Comparison of ENCODE assay signal across 12 mouse cellular contexts in genomic region chr7:73425451-73425850, GRCm38 (mm10). TPM values are rescaled to one million over a fixed set of nuclear protein-coding genes. Genes with fewer than 3 reads are reported as not detected.
A peak's percentile ranks its signal among the peaks of the same experiment; 100 is the strongest.
DNase-seq lines count a peak whose midpoint lies in the region; ATAC-seq lines count a peak whose summit lies in the region.
"Had no signal": no experiment of that assay in that cellular context is flagged by ENCODE, and none has a peak within 500 bp of the region (broad histone marks: within the 10 kb centered on the region; RNA-seq: fewer than 3 reads in every experiment).

No protein-coding gene starts in this region.

- peaks cover 44% of the 10 kb centered on the region for H3K36me3 ChIP-seq in forebrain, embryonic 13.5 days (ENCODE audit: poor library complexity, severe bottlenecking)
- peaks cover 21% of the 10 kb centered on the region for H3K36me3 ChIP-seq in forebrain, embryonic 16.5 days (ENCODE audit: control insufficient read depth, insufficient read depth)
- peaks cover 55% of the 10 kb centered on the region for H3K36me3 ChIP-seq in midbrain, embryonic 10.5 days
- peaks cover 39% of the 10 kb centered on the region for H3K36me3 ChIP-seq in midbrain, embryonic 14.5 days (ENCODE audit: control insufficient read depth, insufficient read depth, low read length)
- H3K36me3 ChIP-seq in hindbrain, embryonic 13.5 days = peaks cover 34% of the 10 kb centered on the region
- peaks cover 15% of the 10 kb centered on the region for H3K36me3 ChIP-seq in midbrain, embryonic 16.5 days (ENCODE audit: control insufficient read depth, insufficient read depth, low read length)

- 91% methylated on average over 7 of the region's 7 CpGs for WGBS in forebrain, embryonic 13.5 days
- 91% methylated on average over 7 of the region's 7 CpGs for WGBS in forebrain, embryonic 16.5 days
- 91% methylated on average over 7 of the region's 7 CpGs for WGBS in midbrain, embryonic 10.5 days
- 95% methylated on average over 7 of the region's 7 CpGs for WGBS in midbrain, embryonic 14.5 days
- 95% methylated on average over 7 of the region's 7 CpGs for WGBS in hindbrain, embryonic 13.5 days
- 93% methylated on average over 7 of the region's 7 CpGs for WGBS in midbrain, embryonic 16.5 days

- H3K27ac ChIP-seq in forebrain, embryonic 13.5 days = peak overlapping the region; percentile 65; the same call in 1 of the 2 replicates
- H3K27ac ChIP-seq in forebrain, embryonic 16.5 days (ENCODE audit: low read length) = no peak overlapping the region
- H3K27ac ChIP-seq in midbrain, embryonic 10.5 days (replicated peaks) = peak overlapping the region; percentile 79
- H3K27ac ChIP-seq in midbrain, embryonic 14.5 days (replicated peaks; ENCODE audit: low read depth, low read length) = no peak overlapping the region
- H3K27ac ChIP-seq in hindbrain, embryonic 13.5 days = peak overlapping the region; percentile 68
- peak overlapping the region; percentile 61; the same call in 1 of the 2 replicates for H3K27ac ChIP-seq in midbrain, embryonic 16.5 days (ENCODE audit: low read length)
- H3K27ac ChIP-seq: liver, embryonic 12.5 days had no signal

- no peaks in the 10 kb centered on the region for H3K27me3 ChIP-seq in forebrain, embryonic 13.5 days
- no peaks in the 10 kb centered on the region for H3K27me3 ChIP-seq in forebrain, embryonic 16.5 days (replicated peaks; ENCODE audit: control insufficient read depth, insufficient read depth, low read length)
- H3K27me3 ChIP-seq in midbrain, embryonic 10.5 days (ENCODE audit: low read depth, poor library complexity, severe bottlenecking) = no peaks in the 10 kb centered on the region
- no peaks in the 10 kb centered on the region for H3K27me3 ChIP-seq in midbrain, embryonic 14.5 days (ENCODE audit: control insufficient read depth, insufficient read depth, low read length)
- H3K27me3 ChIP-seq in hindbrain, embryonic 13.5 days = no peaks in the 10 kb centered on the region
- no peaks in the 10 kb centered on the region for H3K27me3 ChIP-seq in midbrain, embryonic 16.5 days (ENCODE audit: control insufficient read depth, insufficient read depth, low read depth, low read length)
- H3K27me3 ChIP-seq: heart, embryonic 12.5 days; liver, embryonic 12.5 days; Patski had no signal

- H3K9me3 ChIP-seq in forebrain, embryonic 13.5 days (replicated peaks) = no peaks in the 10 kb centered on the region
- no peaks in the 10 kb centered on the region for H3K9me3 ChIP-seq in forebrain, embryonic 16.5 days (ENCODE audit: control insufficient read depth, low read length)
- H3K9me3 ChIP-seq in midbrain, embryonic 10.5 days (replicated peaks) = no peaks in the 10 kb centered on the region
- no peaks in the 10 kb centered on the region for H3K9me3 ChIP-seq in midbrain, embryonic 14.5 days (ENCODE audit: control insufficient read depth, low read length)
- no peaks in the 10 kb centered on the region for H3K9me3 ChIP-seq in hindbrain, embryonic 13.5 days
- H3K9me3 ChIP-seq in midbrain, embryonic 16.5 days (replicated peaks; ENCODE audit: control insufficient read depth, low read length, poor library complexity, severe bottlenecking) = no peaks in the 10 kb centered on the region
- H3K9me3 ChIP-seq: heart, embryonic 12.5 days; liver, embryonic 12.5 days had no signal

- H3K4me2 ChIP-seq in forebrain, embryonic 13.5 days = no peak overlapping the region
- H3K4me2 ChIP-seq in forebrain, embryonic 16.5 days (ENCODE audit: low read length) = no peak overlapping the region
- H3K4me2 ChIP-seq in midbrain, embryonic 14.5 days (ENCODE audit: low read length) = no peak overlapping the region
- no peak overlapping the region for H3K4me2 ChIP-seq in hindbrain, embryonic 13.5 days
- H3K4me2 ChIP-seq in midbrain, embryonic 16.5 days (ENCODE audit: low read length) = no peak overlapping the region
- H3K4me2 ChIP-seq: heart, embryonic 12.5 days; liver, embryonic 12.5 days had no signal

- H3K9ac ChIP-seq in forebrain, embryonic 13.5 days = no peak overlapping the region
- H3K9ac ChIP-seq in forebrain, embryonic 16.5 days (replicated peaks; ENCODE audit: low read depth, low read length) = no peak overlapping the region
- no peak overlapping the region for H3K9ac ChIP-seq in midbrain, embryonic 14.5 days (replicated peaks; ENCODE audit: low read length)
- no peak overlapping the region for H3K9ac ChIP-seq in hindbrain, embryonic 13.5 days
- H3K9ac ChIP-seq in midbrain, embryonic 16.5 days (ENCODE audit: low read depth, low read length) = no peak overlapping the region
- H3K9ac ChIP-seq: heart, embryonic 12.5 days; liver, embryonic 12.5 days had no signal

- peaks cover 38% of the 10 kb centered on the region for H3K4me1 ChIP-seq in forebrain, embryonic 13.5 days
- H3K4me1 ChIP-seq in forebrain, embryonic 16.5 days (replicated peaks; ENCODE audit: control insufficient read depth, insufficient read depth, low read length) = peaks cover 19% of the 10 kb centered on the region
- peaks cover 49% of the 10 kb centered on the region for H3K4me1 ChIP-seq in midbrain, embryonic 10.5 days
- no peaks in the 10 kb centered on the region for H3K4me1 ChIP-seq in midbrain, embryonic 14.5 days (ENCODE audit: control insufficient read depth, insufficient read depth, low read length)
- peaks cover 37% of the 10 kb centered on the region for H3K4me1 ChIP-seq in hindbrain, embryonic 13.5 days (replicated peaks)
- peaks cover 16% of the 10 kb centered on the region; the same call in 1 of the 2 replicates for H3K4me1 ChIP-seq in midbrain, embryonic 16.5 days (ENCODE audit: control insufficient read depth, insufficient read depth, low read length)

- no peak overlapping the region for H3K4me3 ChIP-seq in forebrain, embryonic 13.5 days
- no peak overlapping the region for H3K4me3 ChIP-seq in forebrain, embryonic 16.5 days (replicated peaks; ENCODE audit: low read length)
- no peak overlapping the region for H3K4me3 ChIP-seq in midbrain, embryonic 10.5 days
- H3K4me3 ChIP-seq in midbrain, embryonic 14.5 days (replicated peaks; ENCODE audit: low read depth, low read length) = no peak overlapping the region
- no peak overlapping the region for H3K4me3 ChIP-seq in hindbrain, embryonic 13.5 days
- no peak overlapping the region for H3K4me3 ChIP-seq in midbrain, embryonic 16.5 days (ENCODE audit: low read depth, low read length)
- H3K4me3 ChIP-seq: heart, embryonic 12.5 days; liver, embryonic 12.5 days had no signal

- no peak for ATAC-seq in forebrain, embryonic 13.5 days
- no peak for ATAC-seq in forebrain, embryonic 16.5 days
- ATAC-seq in midbrain, embryonic 14.5 days (ENCODE audit: low FRiP score, low TSS enrichment) = no peak
- no peak for ATAC-seq in hindbrain, embryonic 13.5 days (ENCODE audit: low FRiP score)
- no peak for ATAC-seq in midbrain, embryonic 16.5 days
- ATAC-seq: liver, embryonic 12.5 days had no signal

- DNase-seq in midbrain, embryonic 10.5 days (ENCODE audit: low spot score) = no peak
- DNase-seq in midbrain, embryonic 14.5 days = no peak
- no peak for DNase-seq in urinary bladder, postnatal 36 days (ENCODE audit: low spot score in 2 of 2)
- no peak for DNase-seq in Muller cell, postnatal 12 days (ENCODE audit: inconsistent ontology term)
- DNase-seq: right cerebral cortex, postnatal 14 days had no signal

RNA-seq across cellular contexts. Expression of gene Rgma, which starts 50.1 kb away (rescaled TPM):
- 24.7 and 27.6 TPM in 2 replicates for polyA plus RNA-seq in forebrain, embryonic 13.5 days (2015; fragmentation: Nextera tagmentation; extraction: Ambion mirVana)
- polyA plus RNA-seq in forebrain, embryonic 16.5 days (2015; fragmentation: Nextera tagmentation; extraction: Ambion mirVana) = 22.2 and 23.1 TPM in 2 replicates
- 51.2 and 65.4 TPM in 2 replicates for polyA plus RNA-seq in midbrain, embryonic 10.5 days (2016; fragmentation: Nextera tagmentation; extraction: Ambion mirVana)
- polyA plus RNA-seq in midbrain, embryonic 14.5 days (2014; fragmentation: Nextera tagmentation; extraction: Ambion mirVana) = 46.4 and 59.4 TPM in 2 replicates
- 40.0 and 41.1 TPM in 2 replicates for polyA plus RNA-seq in hindbrain, embryonic 13.5 days (2015; fragmentation: Nextera tagmentation; extraction: Ambion mirVana)
- polyA plus RNA-seq in midbrain, embryonic 16.5 days (2015; fragmentation: Nextera tagmentation; extraction: Ambion mirVana) = 38.4 and 38.6 TPM in 2 replicates

Comparison
In these comparisons a context has a peak if more than half of its experiments do, and no peak if none do; other contexts are left out.
1. H3K27ac ChIP-seq: peak in forebrain, embryonic 13.5 days (single experiment), midbrain, embryonic 10.5 days (single experiment), hindbrain, embryonic 13.5 days (single experiment) and midbrain, embryonic 16.5 days (single experiment); none in forebrain, embryonic 16.5 days (single experiment) and midbrain, embryonic 14.5 days (single experiment).